Mouse (Mus musculus): ENCODE measurements around the gene Hsp90aa1. TPM values are rescaled to one million over a fixed set of nuclear protein-coding genes. Genes with fewer than 3 reads are reported as not detected.
"Not testable (repeated sequence)": the region's sequence is repeated elsewhere in the genome, so short reads cannot be mapped to it uniquely, and the experiment has no call there.

Gene Hsp90aa1
- polyA plus RNA-seq, 1 experiment, result 544 TPM

DNA sequence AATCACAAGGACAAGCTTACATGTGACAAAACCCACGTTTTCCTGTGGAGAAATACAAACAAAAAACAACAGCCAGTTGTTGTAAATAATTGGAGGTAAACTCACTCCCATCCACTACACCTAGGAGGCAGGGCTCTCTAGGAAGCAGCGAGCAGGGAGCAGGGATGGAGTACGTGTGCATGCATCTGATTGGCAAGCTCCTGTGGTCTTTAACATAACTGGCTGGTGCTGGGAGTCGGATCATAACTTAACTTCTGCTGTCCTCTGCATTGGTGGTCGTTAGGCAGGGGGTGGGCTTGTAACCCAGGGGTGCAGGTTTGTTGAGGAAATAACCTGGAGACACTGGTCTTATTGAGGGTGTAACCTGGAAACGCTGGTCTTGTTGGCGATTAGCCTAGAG, 1.2 kb upstream of the Hsp90aa1 start:
- no peak overlapping the region for H3K27ac ChIP-seq (ENCODE audit: insufficient read depth, low read length)
- no peak for DNase-seq
- no peaks in the 10 kb centered on the region for H3K27me3 ChIP-seq (ENCODE audit: control insufficient read depth, insufficient read depth, low read length)
- no peak overlapping the region for H3K4me3 ChIP-seq (replicated peaks; ENCODE audit: insufficient read depth, low read depth, low read length)
- no peaks in the 10 kb centered on the region for H3K4me1 ChIP-seq (ENCODE audit: control insufficient read depth, insufficient read depth, low read length)
- TF ChIP-seq POLR2A (IDR thresholded peaks at IDR 0.05; ENCODE audit: borderline replicate concordance, insufficient read depth, low read length) (no peak), CTCF (IDR thresholded peaks at IDR 0.05; ENCODE audit: borderline replicate concordance, insufficient read depth, low read depth, low read length) (no peak)
- 68% methylated on average over 7 of the region's 7 CpGs for WGBS

DNA sequence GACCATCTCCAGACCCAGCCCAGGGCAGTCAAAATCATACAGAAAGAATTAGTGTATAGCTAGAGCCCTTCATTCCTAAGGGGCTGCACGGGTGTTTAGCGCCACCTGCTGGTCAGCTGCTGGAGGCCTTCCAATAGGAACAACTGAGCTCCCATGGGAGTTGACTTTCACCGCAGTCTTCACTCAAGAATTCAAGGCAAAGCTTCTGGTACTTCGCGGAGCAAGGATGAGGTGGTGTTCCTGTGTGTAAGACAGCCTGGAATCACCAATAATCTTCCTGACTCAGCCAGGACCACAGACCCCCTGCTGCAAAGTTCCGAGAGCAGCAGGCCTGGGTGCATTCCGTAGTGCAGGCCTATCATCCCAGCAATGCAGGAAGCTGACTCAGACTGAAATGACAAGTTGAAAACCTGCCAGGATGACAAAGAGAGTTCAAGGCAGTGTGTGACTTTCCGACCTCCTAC, 512 bp upstream of the Hsp90aa1 start:
- WGBS, result 28% methylated on average over 8 of the region's 8 CpGs
- DNase-seq, result peak; percentile 72 to 83
- Histone ChIP-seq H3K27ac (ENCODE audit: insufficient read depth, low read length) (no peak overlapping the region), H3K4me3 (replicated peaks; ENCODE audit: insufficient read depth, low read depth, low read length) (no peak overlapping the region), H3K27me3 (ENCODE audit: control insufficient read depth, insufficient read depth, low read length) (no peaks in the 10 kb centered on the region), H3K4me1 (ENCODE audit: control insufficient read depth, insufficient read depth, low read length) (no peaks in the 10 kb centered on the region)
- peak; percentile 87 for TF ChIP-seq CTCF (IDR thresholded peaks at IDR 0.05; ENCODE audit: borderline replicate concordance, insufficient read depth, low read depth, low read length)
- TF ChIP-seq POLR2A (IDR thresholded peaks at IDR 0.05; ENCODE audit: borderline replicate concordance, insufficient read depth, low read length), result no peak

- not testable (repeated sequence) for DNase-seq; H3K27ac ChIP-seq (ENCODE audit: insufficient read depth, low read length); H3K27me3 ChIP-seq (ENCODE audit: control insufficient read depth, insufficient read depth, low read length); H3K4me1 ChIP-seq (ENCODE audit: control insufficient read depth, insufficient read depth, low read length); H3K4me3 ChIP-seq (replicated peaks; ENCODE audit: insufficient read depth, low read depth, low read length)
- WGBS, result 26% methylated on average over 3 of the region's 3 CpGs
Measured at GRCm38 (mm10) chr12:110701363-110701762, 1.2 kb downstream of the Hsp90aa1 start.

GRCm38 (mm10) chr12:110700730-110701129, 1.8 kb downstream of the Hsp90aa1 start:
- WGBS, result 72% methylated on average over 2 of the region's 2 CpGs
- Histone ChIP-seq H3K27ac (ENCODE audit: insufficient read depth, low read length) (no peak overlapping the region), H3K4me1 (ENCODE audit: control insufficient read depth, insufficient read depth, low read length) (peaks cover 3% of the 10 kb centered on the region; the same call in 1 of the 2 replicates), H3K4me3 (replicated peaks; ENCODE audit: insufficient read depth, low read depth, low read length) (no peak overlapping the region), H3K27me3 (ENCODE audit: control insufficient read depth, insufficient read depth, low read length) (no peaks in the 10 kb centered on the region)
- no peak for TF ChIP-seq CTCF (IDR thresholded peaks at IDR 0.05; ENCODE audit: borderline replicate concordance, insufficient read depth, low read depth, low read length)
- no peak for TF ChIP-seq POLR2A (IDR thresholded peaks at IDR 0.05; ENCODE audit: borderline replicate concordance, insufficient read depth, low read length)
- no peak for DNase-seq

DNA sequence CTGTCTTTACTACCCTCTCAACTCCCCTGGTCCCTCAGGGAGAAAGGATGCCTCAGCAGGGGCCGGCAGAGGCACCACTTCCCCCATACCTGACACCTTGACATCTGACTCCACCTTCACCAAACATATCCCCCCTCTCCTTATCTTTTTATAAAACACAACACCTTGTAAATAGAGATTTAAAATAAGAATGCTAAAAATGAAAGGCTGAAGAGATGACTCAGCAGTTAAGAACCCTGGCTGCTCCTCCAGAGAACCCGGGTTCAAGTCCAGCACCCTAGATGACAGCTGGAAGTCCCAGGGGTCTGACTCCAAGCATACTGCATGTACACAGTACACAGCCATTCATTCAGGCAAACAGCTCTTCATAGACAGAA, 3.4 kb downstream of the Hsp90aa1 start:
- no peaks in the 10 kb centered on the region for H3K27me3 ChIP-seq (ENCODE audit: control insufficient read depth, insufficient read depth, low read length)
- no peak for DNase-seq
- no peak for TF ChIP-seq CTCF (IDR thresholded peaks at IDR 0.05; ENCODE audit: borderline replicate concordance, insufficient read depth, low read depth, low read length)
- no peak for TF ChIP-seq POLR2A (IDR thresholded peaks at IDR 0.05; ENCODE audit: borderline replicate concordance, insufficient read depth, low read length)
- H3K4me1 ChIP-seq (ENCODE audit: control insufficient read depth, insufficient read depth, low read length), result peaks cover 3% of the 10 kb centered on the region; the same call in 1 of the 2 replicates
- H3K4me3 ChIP-seq (replicated peaks; ENCODE audit: insufficient read depth, low read depth, low read length), result no peak overlapping the region
- 54% methylated on average over 2 of the region's 2 CpGs for WGBS
- no peak overlapping the region for H3K27ac ChIP-seq (ENCODE audit: insufficient read depth, low read length)

DNA sequence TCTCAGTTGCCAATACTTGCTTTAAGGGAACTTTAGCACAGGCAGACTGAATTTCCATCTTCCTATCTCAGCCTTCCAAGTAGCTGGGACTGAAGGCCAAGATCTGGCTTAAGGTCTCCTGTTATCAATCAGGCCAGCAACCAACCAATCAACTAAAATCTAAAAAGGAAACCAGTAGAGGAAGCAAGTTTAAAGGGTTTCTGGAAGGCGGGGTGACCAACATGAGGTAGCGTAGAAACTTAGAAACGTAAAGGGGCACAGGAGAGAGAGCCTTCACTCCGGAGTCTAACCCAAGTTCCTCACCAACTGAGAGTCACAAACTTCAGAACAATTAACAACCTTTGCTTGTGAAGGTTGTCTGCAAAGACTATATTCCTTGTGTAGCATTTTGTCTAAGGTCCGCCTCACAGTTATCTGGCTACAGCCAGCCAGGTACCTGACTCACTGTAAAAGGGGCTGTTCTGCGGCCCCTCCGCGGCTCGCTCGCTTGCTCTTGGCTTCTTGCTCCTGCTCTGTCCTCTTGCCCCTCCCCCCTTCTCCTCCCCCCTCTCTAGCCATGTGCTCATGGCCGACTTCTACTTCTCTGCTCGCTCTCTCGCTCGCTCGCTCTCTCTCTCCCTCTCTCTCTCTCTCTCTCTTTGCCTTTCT, 3.9 kb downstream of the Hsp90aa1 start:
- H3K4me3 ChIP-seq (replicated peaks; ENCODE audit: insufficient read depth, low read depth, low read length), result no peak overlapping the region
- no peak for DNase-seq
- no peak overlapping the region for H3K27ac ChIP-seq (ENCODE audit: insufficient read depth, low read length)
- peaks cover 3% of the 10 kb centered on the region; the same call in 1 of the 2 replicates for H3K4me1 ChIP-seq (ENCODE audit: control insufficient read depth, insufficient read depth, low read length)
- H3K27me3 ChIP-seq (ENCODE audit: control insufficient read depth, insufficient read depth, low read length), result no peaks in the 10 kb centered on the region
- WGBS, result 56% methylated on average over 15 of the region's 15 CpGs
- no peak for TF ChIP-seq POLR2A (IDR thresholded peaks at IDR 0.05; ENCODE audit: borderline replicate concordance, insufficient read depth, low read length)
- TF ChIP-seq CTCF (IDR thresholded peaks at IDR 0.05; ENCODE audit: borderline replicate concordance, insufficient read depth, low read depth, low read length), result no peak

DNA sequence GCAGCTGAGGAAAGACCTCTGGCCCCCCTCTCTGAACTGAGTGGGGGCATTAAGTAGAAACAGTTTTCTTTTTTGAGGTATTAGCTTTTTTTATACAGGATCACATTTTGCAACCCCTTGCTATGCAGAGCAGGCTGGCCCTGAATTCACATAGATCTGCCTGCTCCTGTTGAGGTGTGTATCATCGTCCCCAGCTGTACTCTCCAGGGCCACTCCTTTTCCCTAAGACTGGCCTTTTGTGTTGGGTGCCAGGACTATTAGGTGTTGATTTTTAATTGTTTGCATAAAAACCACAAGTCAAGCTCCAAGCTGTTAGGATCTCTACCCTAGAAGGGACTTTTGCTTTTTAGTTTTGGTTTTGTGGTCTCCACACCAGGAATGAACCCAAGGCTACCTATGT, 4.4 kb downstream of the Hsp90aa1 start:
- Histone ChIP-seq H3K27ac (ENCODE audit: insufficient read depth, low read length) (no peak overlapping the region), H3K4me1 (ENCODE audit: control insufficient read depth, insufficient read depth, low read length) (peaks cover 3% of the 10 kb centered on the region; the same call in 1 of the 2 replicates), H3K4me3 (replicated peaks; ENCODE audit: insufficient read depth, low read depth, low read length) (no peak overlapping the region), H3K27me3 (ENCODE audit: control insufficient read depth, insufficient read depth, low read length) (no peaks in the 10 kb centered on the region)
- WGBS, result 97% methylated on average over 1 of the region's 1 CpGs
- TF ChIP-seq POLR2A (IDR thresholded peaks at IDR 0.05; ENCODE audit: borderline replicate concordance, insufficient read depth, low read length) (no peak), CTCF (IDR thresholded peaks at IDR 0.05; ENCODE audit: borderline replicate concordance, insufficient read depth, low read depth, low read length) (no peak)
- DNase-seq, result no peak

- TF ChIP-seq CTCF (IDR thresholded peaks at IDR 0.05; ENCODE audit: borderline replicate concordance, insufficient read depth, low read depth, low read length), result no peak
- TF ChIP-seq POLR2A (IDR thresholded peaks at IDR 0.05; ENCODE audit: borderline replicate concordance, insufficient read depth, low read length), result no peak
- DNase-seq, result no peak
- H3K4me3 ChIP-seq (replicated peaks; ENCODE audit: insufficient read depth, low read depth, low read length), result no peak overlapping the region
- peaks cover 3% of the 10 kb centered on the region; the same call in 1 of the 2 replicates for H3K4me1 ChIP-seq (ENCODE audit: control insufficient read depth, insufficient read depth, low read length)
- no peak overlapping the region for H3K27ac ChIP-seq (ENCODE audit: insufficient read depth, low read length)
- WGBS, result 75% methylated on average over 5 of the region's 5 CpGs
- no peaks in the 10 kb centered on the region for H3K27me3 ChIP-seq (ENCODE audit: control insufficient read depth, insufficient read depth, low read length)
Measured at GRCm38 (mm10) chr12:110697457-110697856, 5.1 kb downstream of the Hsp90aa1 start.
